Mouse (Mus musculus): ENCODE results near the gene Dcun1d3.

Dcun1d3 gene

DNA sequence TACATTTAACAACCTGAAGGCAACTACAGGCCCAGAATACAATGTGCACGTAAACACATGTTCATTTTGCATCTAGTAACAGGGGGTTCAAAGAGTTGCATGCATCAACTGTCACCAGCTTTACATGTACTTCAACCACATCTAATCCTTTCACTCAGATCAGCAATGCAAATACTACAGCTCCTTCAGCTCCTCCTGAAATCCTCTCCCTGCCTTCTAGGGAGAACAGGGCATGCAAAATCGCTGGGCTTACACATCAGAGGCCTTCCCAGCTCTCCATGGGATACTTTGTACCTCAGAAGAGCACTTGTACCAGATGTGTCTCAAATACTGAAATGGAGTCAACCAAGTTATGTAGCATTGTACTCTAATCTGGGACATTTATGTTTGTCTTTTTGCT is 23.0 kb downstream of the Dcun1d3 start:
- DNase-seq (ENCODE audit: low spot score in 2 of 2), result no peak

DNA sequence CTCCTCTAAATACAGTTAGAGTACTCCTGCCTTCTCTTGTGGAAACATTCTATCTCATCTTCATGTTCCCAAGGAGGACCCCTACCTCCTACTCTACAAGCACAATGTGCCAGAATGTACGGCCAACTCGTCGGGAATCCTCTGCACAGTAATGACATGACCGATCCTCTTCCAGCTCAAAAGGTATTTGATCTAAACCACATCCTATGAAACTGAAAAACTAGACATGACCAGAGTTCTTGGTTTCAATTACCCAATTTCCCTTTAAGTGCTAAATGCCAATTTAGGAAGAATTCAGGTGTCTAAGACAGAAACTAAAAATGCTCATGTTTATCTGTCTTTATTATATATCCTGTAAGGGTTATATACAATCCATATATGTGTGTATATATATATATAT is 23.9 kb downstream of the Dcun1d3 start:
- no peak for DNase-seq (ENCODE audit: low spot score in 2 of 2)

DNA sequence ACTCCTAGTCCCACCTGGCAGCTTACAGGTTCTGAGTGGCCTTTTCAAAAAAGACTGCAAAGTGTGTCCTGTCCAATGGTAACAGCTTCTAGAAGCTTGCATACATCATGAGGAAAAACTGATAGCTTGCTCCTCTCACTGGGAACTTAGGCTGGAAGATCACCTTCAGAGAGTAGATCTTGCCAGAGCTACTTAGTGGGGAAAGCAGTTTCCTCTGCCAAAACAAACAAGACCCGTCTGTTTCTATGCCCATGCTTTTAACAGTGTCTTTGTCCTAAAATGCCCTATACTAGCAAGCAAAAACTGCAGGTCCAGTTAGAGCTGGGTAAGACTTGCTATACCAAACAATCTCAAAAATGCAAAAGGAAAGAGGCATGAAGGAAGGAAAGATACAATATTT is 30.0 kb downstream of the Dcun1d3 start:
- no peak for DNase-seq (ENCODE audit: low spot score in 2 of 2)

DNA sequence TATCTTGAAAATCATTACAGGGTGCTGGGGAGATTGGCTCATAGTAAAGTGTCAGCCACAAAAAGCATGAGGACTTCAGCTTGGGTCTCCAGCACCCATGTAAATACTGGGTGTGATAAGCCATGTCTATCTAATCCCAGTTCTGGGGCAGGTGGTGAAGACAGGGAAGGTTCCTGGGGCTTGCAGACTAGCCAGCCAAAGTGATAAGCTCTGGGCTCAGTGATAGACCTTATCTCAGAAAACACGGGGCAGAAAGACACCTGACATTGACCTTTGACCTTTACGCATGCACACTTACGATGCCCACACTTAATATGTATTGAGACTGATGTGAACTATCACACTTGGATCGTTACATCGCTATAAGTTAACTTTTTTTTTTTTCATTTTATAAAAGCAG is 31.6 kb downstream of the Dcun1d3 start:
- no peak for DNase-seq (ENCODE audit: low spot score in 2 of 2)

DNA sequence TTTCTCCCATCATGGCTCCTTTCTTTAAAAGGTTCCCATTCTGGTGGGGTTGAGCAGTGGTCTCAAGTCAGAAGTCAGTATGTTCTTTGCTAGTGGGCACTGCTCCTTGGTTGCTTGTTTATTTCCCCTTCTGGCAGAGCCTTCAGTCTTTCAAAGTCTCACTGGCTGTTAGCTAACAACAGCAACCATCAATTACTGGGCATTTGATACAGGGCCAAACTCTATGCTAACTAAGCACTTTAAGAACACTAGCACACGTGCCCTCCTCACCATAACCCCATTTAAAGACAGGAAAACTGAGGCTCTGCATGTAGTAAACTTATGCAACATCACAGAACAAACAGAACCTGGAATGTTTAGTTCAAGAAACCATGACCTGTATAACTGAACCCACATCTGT is 33.9 kb downstream of the Dcun1d3 start:
- no peak for DNase-seq (ENCODE audit: low spot score in 2 of 2)

DNA sequence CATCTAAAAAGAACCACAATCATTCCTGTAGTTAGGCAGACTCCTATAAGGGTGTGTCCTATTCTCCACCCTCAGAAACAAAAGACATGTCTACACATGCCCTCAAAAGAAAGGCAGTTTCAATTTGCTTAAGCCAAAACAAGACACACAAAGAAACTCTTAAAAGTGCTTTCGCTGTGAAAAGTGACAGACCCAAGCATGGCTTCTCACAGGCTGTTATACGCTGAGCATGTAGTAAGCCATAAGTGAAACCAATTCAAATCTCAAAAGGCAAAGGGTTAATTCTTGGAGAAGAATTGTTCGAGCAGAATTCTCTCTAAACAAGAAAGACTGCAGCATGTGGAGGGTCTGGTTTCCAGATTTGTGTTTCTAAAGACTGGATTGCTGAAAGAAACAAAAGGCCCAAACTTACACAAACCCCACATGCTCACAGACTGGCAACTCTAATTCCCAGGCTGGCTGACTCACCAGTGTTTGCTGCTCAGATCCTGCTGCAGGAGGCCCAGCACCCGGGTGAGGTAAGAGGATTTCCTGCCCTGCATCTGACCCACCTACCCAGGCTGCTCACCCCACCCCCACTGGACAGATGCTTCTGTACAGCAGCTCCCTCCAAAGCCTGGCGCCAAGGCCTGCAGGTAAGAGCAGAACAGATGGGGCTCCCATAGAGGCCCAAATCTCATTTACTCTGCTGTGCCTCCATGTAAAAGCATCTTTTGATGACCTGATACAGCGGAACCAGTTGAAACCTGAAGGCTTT is 34.6 kb downstream of the Dcun1d3 start:
- DNase-seq (ENCODE audit: low spot score in 2 of 2), result peak; percentile 35 to 46

DNA sequence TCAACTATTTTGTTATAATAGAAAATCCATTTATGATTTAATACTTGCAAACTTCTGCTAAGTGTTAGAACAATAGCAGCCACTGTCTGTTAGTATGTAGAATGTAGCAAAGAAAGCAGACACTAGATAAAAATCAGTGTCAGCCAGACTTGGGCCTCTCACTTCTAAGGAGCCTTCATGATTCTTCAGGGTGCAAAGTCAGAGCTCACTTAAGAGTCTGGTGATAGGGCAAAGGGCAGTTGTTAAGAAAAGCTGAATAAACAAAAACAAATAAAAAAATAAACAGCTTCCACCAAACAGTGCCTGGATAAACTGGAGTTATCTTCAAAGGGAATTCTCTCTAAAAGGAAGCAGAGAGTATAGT is 35.1 kb downstream of the Dcun1d3 start:
- DNase-seq (ENCODE audit: low spot score in 2 of 2), result no peak

DNA sequence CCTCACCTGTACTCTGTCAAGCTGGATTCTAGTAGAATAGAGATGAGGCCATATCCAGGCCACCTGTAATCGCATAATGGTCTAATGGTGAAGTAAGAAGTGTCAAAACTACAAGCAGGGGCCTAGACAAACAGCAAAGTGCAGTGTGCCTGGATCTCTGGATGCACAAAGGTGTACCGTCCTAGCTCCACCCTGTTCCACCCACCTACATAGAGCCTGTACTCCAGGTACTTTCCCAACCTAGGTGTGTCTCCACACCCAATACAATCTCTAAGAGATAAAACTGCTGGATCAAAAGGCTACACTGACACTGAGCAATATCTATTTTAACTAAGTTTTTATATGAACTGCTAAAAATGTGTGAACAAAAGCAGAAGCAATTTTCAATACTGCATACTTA is 35.5 kb downstream of the Dcun1d3 start:
- DNase-seq (ENCODE audit: low spot score in 2 of 2), result no peak

DNA sequence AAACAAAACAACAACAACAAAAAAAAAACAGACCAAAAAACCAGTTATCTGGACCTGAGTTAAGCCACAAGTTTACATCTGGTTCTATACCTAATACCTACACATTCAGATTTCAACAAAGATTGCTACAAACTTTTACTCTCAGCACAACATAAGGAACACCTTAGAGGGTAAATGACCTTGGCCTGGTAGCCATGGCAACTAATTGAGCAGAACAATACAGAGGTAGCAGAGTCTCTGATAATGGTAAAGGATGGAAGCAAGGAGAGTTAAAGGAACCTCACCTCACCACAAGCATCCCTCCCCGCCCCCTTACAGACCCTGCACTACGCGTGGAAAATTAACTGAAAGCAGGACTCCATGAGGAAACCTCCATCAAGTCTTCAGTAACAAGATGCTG is 36.0 kb downstream of the Dcun1d3 start:
- no peak for DNase-seq (ENCODE audit: low spot score in 2 of 2)

DNA sequence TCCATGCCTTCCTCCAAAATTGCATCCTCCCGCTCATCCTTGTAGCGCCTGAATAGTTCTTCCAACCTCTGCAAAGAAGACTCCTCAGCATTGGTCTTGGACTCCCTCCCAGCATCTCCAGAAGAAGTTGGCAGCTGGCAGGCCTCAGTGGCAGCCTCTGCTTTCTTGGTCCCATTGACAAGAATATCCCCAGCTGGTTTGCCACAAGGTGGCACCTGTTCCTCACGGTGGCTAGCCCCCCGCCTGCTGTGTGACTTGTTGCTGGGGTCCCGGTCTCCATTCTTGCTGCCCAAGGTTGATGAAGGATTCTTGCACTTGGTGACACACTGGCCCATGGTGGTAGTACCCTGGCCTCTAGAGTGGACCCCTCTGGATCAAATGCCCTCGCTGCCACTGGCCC is 36.6 kb downstream of the Dcun1d3 start:
- DNase-seq (ENCODE audit: low spot score in 2 of 2), result peak in 1 of 2 experiments; percentile 27

DNA sequence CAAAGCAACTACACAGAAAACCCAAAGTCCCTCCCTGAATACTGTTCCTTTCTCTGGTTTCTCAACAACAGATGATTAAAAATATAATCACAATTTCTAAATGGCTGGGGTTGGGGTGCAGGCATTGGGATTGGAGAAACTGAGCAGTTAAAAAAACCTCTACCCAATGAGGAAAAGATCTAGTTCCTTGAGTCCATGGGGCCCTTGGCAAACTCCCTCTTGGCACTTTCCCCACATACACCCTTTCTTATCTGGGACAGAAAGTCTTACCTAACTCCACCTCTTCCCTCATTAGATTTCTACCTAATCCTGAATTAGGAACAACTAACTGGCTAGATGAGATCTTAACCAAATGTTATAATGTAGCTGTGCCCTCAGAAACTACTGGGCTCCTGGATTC is 41.1 kb downstream of the Dcun1d3 start:
- DNase-seq (ENCODE audit: low spot score in 2 of 2), result no peak

DNA sequence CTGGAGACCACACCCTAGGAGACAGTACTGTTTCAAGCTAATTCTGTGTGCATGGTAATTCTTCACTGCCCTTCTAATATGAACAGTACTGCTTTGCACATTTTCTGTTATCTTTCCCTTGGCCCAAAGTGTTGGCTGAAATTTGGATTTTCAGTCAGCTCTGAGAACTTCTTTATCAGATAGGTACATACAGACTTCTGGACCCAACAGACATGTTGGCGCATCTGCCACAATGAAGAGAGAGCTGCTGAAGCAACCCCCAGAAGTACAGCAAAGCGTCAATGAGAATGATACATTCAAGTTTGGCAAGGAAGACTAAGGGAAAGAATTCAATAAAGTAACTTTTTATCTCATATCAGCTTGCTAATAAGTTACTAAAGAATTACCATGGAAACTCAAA is 41.7 kb downstream of the Dcun1d3 start:
- no peak for DNase-seq (ENCODE audit: low spot score in 2 of 2)

DNA sequence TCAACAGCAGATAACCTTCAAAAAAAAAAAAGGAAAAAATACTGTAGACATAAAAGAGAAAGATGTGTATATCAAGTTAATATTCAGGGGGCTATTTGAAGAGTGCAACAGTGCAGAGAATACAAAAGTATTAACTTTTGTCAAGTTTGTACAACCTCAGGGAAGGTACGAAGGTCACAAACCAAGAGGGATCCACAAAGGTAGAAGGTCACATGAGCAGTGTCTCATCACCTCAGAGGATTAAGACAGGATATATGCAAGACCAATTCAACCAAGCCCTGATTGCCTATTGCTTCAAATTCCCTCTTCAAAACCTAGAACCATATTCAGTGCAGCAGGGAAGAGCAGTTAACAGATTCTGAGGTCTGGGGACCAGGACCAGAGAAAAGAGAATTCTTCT is 42.9 kb downstream of the Dcun1d3 start:
- no peak for DNase-seq (ENCODE audit: low spot score in 2 of 2)

DNA sequence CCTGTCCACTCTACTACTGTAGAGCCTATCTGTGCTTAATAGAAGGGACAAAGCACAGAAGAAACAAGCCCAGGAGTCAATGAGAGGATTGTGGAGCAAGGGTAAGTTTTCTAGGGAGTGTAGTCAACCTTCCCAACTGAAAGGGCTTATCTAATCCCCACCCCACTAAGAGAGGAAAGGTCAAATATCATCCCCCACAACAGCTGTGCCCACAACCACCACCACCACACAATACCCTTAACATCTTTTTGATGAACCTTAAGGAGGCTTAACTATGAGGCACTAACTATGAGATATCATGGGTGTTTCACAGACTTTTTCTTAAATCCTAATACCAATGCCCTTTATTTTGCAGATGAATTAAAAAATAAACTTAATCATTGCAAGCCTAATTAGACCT is 43.6 kb downstream of the Dcun1d3 start:
- DNase-seq (ENCODE audit: low spot score in 2 of 2), result no peak

DNA sequence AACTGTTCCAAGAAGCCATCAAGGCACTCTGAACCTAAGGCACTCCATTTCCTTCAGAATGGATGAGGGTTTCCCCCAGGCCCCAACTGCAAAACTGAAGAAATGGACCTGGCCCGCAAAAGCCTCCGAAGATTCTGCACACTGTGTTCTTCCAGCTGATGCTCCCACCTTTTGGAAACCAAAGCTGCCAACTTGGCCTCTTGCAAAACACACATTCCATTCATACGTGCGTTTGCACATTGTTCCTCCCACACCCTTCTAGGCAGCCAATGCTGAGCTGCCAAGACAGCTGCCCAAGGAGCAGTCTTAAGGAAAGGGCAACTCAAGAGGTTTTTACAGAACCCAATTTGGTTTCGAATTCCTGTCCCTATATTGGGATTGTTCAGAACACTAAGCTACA is 45.4 kb downstream of the Dcun1d3 start:
- no peak for DNase-seq (ENCODE audit: low spot score in 2 of 2)

DNA sequence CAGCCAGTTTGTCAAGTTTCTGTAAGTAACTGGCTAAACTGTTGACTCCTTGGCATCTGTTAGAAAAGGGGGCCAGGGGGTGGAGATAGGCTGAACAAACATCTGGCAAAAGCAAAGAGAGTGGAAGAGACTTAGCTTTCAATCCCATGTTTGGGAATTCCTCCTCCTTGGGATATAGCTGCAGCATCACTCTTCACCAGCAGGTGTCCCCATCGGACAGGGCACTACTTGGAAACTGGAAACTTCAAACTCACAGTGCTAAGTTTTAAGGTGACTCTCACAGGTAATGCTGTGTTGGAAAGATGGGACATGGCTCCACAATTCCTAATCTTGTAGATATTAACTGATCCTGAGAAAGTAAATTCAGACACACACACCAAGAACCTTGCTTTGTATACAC is 47.0 kb downstream of the Dcun1d3 start:
- DNase-seq (ENCODE audit: low spot score in 2 of 2), result peak; percentile 61 to 82

DNA sequence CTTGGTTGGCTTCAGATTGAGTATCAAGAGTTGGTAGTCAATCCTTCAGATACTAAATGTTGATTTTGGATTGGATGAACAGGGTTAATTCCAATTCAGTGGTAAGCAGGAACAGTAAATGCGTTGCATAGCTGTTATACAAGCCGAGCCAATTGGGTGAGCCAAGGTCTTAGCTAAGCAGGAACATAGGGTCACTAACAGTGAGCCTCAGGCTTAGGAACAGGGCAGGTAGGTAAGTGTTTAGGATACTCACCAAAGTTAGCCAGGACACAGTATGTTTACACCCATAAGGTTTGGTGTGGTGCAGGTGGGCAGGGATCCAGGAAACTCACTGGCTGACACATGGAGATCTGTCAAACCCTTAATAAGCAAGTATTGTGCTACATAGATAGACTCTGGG is 48.7 kb downstream of the Dcun1d3 start:
- no peak for DNase-seq (ENCODE audit: low spot score in 2 of 2)

DNA sequence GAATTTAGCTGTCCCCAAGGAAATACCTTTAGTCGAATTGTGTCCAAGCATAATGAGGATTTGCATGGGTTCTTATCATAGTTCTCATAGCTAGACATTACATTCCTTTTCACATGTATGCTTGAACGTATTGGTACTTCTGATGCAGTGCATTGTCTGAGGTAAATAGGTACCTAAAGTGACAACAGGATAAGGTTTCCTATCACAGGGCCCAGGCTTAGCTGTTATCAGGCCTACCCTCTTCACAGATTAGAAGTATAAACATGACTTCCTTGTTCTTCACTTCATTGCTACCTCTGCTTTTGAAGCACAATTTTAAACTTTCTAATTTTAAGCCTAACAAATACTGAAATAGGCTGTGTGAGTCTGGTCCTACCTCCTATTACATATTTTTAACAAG is 50.6 kb downstream of the Dcun1d3 start:
- no peak for DNase-seq (ENCODE audit: low spot score in 2 of 2)

DNA sequence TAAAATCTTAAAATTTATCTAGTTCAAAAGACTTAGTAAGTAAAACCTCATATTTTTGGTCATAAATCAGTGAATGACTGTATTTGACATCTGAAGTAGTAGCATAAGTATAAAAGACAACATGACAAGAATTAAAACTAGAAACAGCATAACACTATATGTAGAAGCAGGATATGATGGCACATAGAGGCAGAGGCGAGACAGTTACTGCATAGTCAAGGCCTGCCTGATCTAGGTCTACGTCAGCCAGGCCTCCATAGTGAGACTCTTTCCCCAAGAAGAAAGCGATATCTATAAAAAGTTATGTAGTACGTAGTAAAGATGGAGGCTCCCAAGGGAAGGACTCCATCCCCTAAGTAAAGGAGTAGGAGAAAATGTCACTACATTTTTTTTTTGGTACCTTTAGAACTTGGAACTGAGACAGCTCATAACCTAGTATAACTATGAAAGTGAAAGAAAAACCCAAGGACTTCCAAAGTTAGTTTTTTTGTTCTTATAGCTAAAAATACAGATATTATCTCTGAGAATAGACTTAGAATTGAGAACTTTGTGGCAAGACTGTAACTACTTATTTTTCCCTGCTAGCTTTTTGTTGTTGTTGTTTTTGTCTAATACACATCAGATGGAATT is 54.2 kb downstream of the Dcun1d3 start:
- no peak for DNase-seq (ENCODE audit: low spot score in 2 of 2)

DNA sequence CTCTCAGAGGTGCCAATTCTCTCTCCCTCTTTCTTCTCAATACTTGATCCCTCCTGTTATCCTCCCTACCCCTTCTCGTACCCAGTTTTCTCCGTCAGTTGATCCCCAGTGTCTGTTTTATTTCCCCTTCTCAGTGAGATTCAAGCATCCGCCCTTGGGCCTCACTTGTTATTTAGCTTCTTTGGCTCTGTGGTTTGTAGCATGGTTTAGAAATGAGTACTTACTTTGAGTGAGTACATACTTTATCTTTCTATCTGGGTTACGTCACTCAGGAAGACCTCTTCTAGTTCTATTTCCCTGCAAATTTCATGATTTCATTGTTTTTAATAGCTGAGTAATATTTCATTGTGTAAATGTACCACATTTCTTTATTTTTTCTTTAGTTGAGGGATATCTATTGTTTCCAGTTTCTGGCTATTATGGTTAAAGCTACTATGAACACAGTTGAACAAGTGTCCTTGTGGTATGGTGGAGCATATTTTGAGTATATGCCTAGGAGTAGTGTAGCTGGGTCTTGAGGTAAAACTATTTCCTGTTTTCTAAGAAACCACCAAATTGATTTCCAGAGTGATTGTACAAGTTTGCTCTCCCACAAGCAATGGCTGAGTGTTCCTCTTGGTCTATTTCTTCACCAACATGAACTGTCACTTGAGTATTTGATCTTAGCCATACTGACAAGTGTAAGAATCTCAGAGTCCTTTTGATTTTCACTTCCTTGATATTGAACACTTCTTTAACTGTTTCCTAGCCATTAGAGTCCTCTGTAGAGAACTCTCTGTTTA is 59.9 kb downstream of the Dcun1d3 start:
- DNase-seq (ENCODE audit: low spot score in 2 of 2), result no peak

DNA sequence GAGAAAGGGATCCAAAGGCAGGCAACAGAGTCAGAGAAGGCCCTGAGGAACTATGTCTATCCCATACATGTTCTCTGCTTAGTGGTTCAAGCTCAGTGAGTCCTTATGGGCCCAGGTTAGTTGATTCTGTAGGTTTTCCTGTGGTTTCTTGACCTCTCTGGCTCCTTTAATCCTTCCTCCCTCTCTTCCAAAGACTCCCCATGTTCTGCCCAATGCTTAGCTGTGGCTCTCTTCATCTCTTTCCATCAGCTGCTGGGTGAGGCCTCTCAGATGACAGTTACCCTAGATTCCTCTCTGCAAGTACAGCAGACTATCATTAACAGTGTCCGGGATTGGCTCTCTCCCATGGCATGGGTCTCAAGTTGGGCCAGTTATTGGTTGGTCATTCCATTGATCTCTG is 60.7 kb downstream of the Dcun1d3 start:
- no peak for DNase-seq (ENCODE audit: low spot score in 2 of 2)

DNA sequence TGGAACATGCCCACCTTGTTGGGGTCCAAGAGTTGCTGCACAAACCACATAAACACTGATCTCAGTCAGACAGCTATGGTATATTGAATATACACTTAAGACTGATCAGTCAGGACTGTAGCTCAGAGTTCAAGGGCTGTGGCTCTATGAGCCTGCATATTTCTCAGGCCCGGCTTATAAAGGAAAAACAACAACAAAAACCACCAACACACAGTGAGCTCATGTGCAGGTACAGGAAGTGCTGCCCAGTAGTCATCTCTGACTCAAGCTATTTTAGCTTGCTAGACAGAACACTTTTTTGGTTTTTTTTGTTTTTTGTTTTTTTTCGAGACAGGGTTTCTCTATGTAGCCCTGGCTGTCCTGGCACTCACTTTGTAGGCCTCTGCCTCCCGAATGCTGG is 87.4 kb downstream of the Dcun1d3 start:
- no peak for DNase-seq (ENCODE audit: low spot score in 2 of 2)

DNA sequence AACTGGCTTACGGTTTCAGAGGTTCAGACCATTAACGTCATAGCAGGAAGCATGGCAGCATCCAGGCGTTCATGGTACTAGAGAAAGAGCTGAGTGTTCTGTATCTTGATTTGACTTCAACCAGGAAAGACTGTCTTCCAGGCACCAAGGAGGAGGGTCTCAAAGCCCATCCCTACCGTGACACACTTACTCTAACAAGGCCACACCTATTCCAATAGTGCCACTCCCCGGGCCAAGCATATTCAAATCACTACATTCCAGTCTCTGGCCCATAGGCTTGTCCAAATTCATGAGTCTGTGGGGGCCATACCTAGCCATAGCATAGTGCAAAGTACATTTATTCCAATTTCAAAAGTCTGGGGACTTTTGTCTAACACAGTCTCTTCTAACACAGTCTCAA is 88.7 kb downstream of the Dcun1d3 start:
- DNase-seq (ENCODE audit: low spot score in 2 of 2), result no peak
